Mouse (Mus musculus) embryonic facial prominence, embryonic 14.5 days (tissue): ENCODE measurements around the gene Arhgef3. TPM values are rescaled to one million over a fixed set of nuclear protein-coding genes. Genes with fewer than 3 reads are reported as not detected.

ENCODE experiments used
- ATAC-seq: fragments of 200-750 bp; cut with Nextera tagmentation; 2 replicates; pipeline ENCODE4 v1.8.0; 2017; ENCODE audit warnings: low read depth, moderate number of reproducible peaks, moderate TSS enrichment
- DNase-seq: peaks from one replicate; pipeline ENCODE4 v3.0.0-alpha.2; 2015; ENCODE audit warnings: low spot score
- H3K27ac ChIP-seq: fragments of 300-500 bp; sonication (generic); replicated peaks from 2 replicates; pipeline ENCODE4 v1.5.1; 2014; ENCODE audit warnings: low read depth, mild to moderate bottlenecking, low read length, moderate library complexity
- H3K27me3 ChIP-seq: fragments of 300-500 bp; sonication (generic); replicated peaks from 2 replicates; pipeline ENCODE4 v1.6.1; 2014; ENCODE audit warnings: low read length; ENCODE audit not compliant: control insufficient read depth, insufficient read depth
- H3K36me3 ChIP-seq: fragments of 300-500 bp; sonication (generic); 2 replicates; pipeline ENCODE4 v1.6.1; 2014; ENCODE audit warnings: low read length, mixed read lengths; ENCODE audit not compliant: control insufficient read depth, insufficient read depth
- H3K4me1 ChIP-seq: fragments of 300-500 bp; sonication (generic); 2 replicates; pipeline ENCODE4 v1.6.1; 2014; ENCODE audit warnings: antibody characterized with exemption, low read length; ENCODE audit not compliant: control insufficient read depth, insufficient read depth
- H3K4me2 ChIP-seq: fragments of 300-500 bp; sonication (generic); 2 replicates; pipeline ENCODE4 v1.6.1; 2014; ENCODE audit warnings: low read depth, mild to moderate bottlenecking, low read length, moderate library complexity, mixed read lengths
- H3K4me3 ChIP-seq: fragments of 300-500 bp; sonication (generic); 2 replicates; pipeline ENCODE4 v1.5.1; 2014; ENCODE audit warnings: low read depth, mild to moderate bottlenecking, low read length
- H3K9ac ChIP-seq: fragments of 300-500 bp; sonication (generic); 2 replicates; pipeline ENCODE4 v1.6.1; 2014; ENCODE audit warnings: low read depth, mild to moderate bottlenecking, low read length, moderate library complexity, mixed read lengths
- H3K9me3 ChIP-seq: fragments of 300-500 bp; sonication (generic); 2 replicates; pipeline ENCODE4 v1.6.1; 2016; ENCODE audit warnings: low read length; ENCODE audit not compliant: control insufficient read depth
- WGBS: fragments of 180-500 bp; shearing (Covaris S2); extraction: QIAGEN DNeasy Blood & Tissue Kit; methylation state at CpG from one replicate; pipeline ENCODE4 v1.1.7; 2014; 5-methylcytosine and 5-hydroxymethylcytosine counted together
- polyA plus RNA-seq: library from polyadenylated mRNA; unstranded; fragments of >200 nt; fragmentation: Nextera tagmentation; extraction: Ambion mirVana; gene quantifications from 2 replicates; pipeline ENCODE4 v1.2.1, GENCODE M21; 2014

Arhgef3 gene
- polyA plus RNA-seq, 1 experiment from 2014 or later: 15.3 TPM

DNA sequence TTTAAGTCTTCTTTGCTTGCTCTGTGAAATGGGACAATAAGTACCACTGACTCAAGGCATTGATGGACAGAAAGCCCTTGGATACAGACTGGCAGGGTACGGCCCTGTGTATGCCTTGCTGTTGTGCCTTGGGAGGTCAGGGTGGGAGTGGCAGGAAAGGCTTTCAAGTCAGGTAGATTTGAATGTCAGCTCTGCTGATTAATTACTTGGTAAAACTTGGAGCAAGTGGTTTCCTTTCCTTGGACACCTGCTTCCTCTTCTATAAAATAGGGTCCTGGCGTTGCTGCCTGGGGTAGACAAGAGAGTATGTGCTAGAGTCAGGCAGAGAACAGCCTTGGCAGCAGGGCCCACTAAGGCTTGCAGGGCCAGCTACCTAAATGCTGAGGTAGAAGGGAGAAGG is 233.4 kb downstream of the Arhgef3 start:
- no peak for ATAC-seq

DNA sequence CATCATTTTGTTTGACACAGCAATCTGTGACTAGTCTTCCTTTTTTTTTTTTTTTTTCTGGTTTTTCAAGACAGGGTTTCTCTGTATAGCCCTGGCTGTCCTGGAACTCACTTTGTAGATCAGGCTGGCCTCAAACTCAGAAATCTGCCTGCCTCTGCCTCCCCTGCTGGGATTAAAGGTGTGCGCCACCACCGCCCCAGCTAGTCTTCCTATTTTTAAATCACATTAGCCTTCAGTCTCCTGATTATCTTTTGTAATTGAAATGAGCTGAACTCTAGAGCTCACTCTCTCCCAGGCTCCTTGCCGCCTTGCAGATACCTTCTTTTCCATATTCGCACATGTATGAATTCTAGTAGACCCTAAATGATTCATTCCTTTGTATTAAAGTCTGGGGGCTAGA is 234.0 kb downstream of the Arhgef3 start:
- no peak for DNase-seq
- no peak overlapping the region for H3K9ac ChIP-seq
- H3K9me3 ChIP-seq: no peaks in the 10 kb centered on the region
- no peak for ATAC-seq
- peaks cover 26% of the 10 kb centered on the region for H3K4me1 ChIP-seq
- no peaks in the 10 kb centered on the region for H3K36me3 ChIP-seq
- H3K4me3 ChIP-seq: no peak overlapping the region
- 93% methylated on average over 4 of the region's 4 CpGs for WGBS
- no peaks in the 10 kb centered on the region for H3K27me3 ChIP-seq
- H3K4me2 ChIP-seq: no peak overlapping the region
- no peak overlapping the region for H3K27ac ChIP-seq

More for the DNA sequence above, 233.4 kb downstream of the Arhgef3 start:
- no peak for DNase-seq
- Histone ChIP-seq H3K4me1 (peaks cover 22% of the 10 kb centered on the region), H3K36me3 (no peaks in the 10 kb centered on the region), H3K4me3 (no peak overlapping the region), H3K9me3 (no peaks in the 10 kb centered on the region), H3K9ac (no peak overlapping the region), H3K27ac (no peak overlapping the region), H3K27me3 (no peaks in the 10 kb centered on the region), H3K4me2 (no peak overlapping the region)
- 83% methylated on average over 2 of the region's 2 CpGs for WGBS

DNA sequence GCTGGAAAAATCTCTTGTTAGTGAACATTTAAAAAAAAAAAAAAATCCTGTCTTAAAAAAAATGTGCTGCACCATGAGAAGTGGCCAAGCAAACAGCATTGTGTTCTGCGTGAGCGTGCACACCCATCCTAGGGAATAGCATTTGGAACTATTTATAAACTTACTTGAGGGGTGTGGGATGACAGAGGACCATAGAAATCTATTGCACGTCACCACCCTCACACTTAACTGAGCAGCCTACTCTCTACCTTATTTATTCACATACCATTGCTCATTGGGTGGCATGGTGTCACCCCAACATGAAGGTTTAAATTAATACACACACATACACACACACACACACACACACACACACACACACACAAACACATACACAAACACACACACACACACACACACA is 234.4 kb downstream of the Arhgef3 start:
- Histone ChIP-seq H3K27ac (no peak overlapping the region), H3K9me3 (no peaks in the 10 kb centered on the region), H3K4me1 (peaks cover 26% of the 10 kb centered on the region), H3K36me3 (no peaks in the 10 kb centered on the region), H3K4me3 (no peak overlapping the region), H3K27me3 (no peaks in the 10 kb centered on the region), H3K4me2 (no peak overlapping the region), H3K9ac (no peak overlapping the region)
- WGBS: 75% methylated on average over 3 of the region's 3 CpGs
- DNase-seq (no peak), ATAC-seq (no peak)

- WGBS: 82% methylated on average over 17 of the region's 17 CpGs
- H3K4me1 ChIP-seq: peaks cover 28% of the 10 kb centered on the region
- H3K27ac ChIP-seq: peak overlapping the region; percentile 74
- H3K4me3 ChIP-seq: no peak overlapping the region
- H3K9me3 ChIP-seq: no peaks in the 10 kb centered on the region
- no peaks in the 10 kb centered on the region for H3K27me3 ChIP-seq
- DNase-seq (peak; percentile 31), ATAC-seq (no peak)
- no peak overlapping the region for H3K4me2 ChIP-seq
- H3K9ac ChIP-seq: no peak overlapping the region
- H3K36me3 ChIP-seq: no peaks in the 10 kb centered on the region
These were observed 235.4 kb downstream of the Arhgef3 start for GRCm38 (mm10) chr14:27349828-27350729.

- Histone ChIP-seq H3K36me3 (no peaks in the 10 kb centered on the region), H3K27me3 (no peaks in the 10 kb centered on the region), H3K4me1 (peaks cover 32% of the 10 kb centered on the region), H3K4me3 (no peak overlapping the region), H3K9ac (no peak overlapping the region), H3K27ac (peak overlapping the region; percentile 74), H3K9me3 (no peaks in the 10 kb centered on the region), H3K4me2 (no peak overlapping the region)
- WGBS: 30% methylated on average over 5 of the region's 5 CpGs
- ATAC-seq (no peak), DNase-seq (no peak)
These were observed 236.4 kb downstream of the Arhgef3 start for GRCm38 (mm10) chr14:27351051-27351475.

DNA sequence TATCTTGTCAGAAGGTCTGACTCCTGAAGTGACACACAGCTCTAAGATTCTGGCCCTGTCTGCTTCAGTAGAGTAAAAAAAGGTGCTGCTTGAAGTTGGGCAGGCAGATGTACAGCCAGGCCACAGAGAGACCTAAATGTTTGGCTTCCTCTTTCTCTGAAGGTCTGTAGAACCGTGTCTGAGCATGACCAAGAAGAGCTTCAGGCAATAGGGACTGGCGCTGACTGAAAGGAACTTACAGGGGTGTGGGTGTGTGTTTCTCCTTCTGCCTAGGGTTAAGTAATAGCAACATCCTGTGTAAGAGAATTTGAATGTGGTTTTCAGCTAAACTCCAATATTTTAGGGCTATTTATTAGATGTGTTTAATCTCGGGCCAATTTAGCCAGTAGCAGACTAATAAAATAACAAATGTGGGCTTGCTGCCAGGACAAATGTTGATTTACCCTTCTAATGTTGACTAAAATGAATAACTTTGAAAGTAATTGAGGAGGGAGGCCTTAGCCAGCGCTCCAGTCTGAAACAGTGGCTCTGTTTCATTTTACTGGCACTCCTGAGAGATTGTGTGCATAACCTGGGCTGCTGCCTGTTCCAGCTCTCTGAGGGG is 236.9 kb downstream of the Arhgef3 start:
- DNase-seq: peak; percentile 93

GRCm38 (mm10) chr14:27352470-27352869 is 237.8 kb downstream of the Arhgef3 start:
- Histone ChIP-seq H3K36me3 (no peaks in the 10 kb centered on the region), H3K27ac (peak overlapping the region; percentile 10; the same call in 1 of the 2 replicates), H3K4me1 (peaks cover 32% of the 10 kb centered on the region), H3K4me3 (no peak overlapping the region), H3K9ac (no peak overlapping the region), H3K4me2 (no peak overlapping the region), H3K27me3 (no peaks in the 10 kb centered on the region), H3K9me3 (no peaks in the 10 kb centered on the region)
- DNase-seq (no peak), ATAC-seq (no peak)
- WGBS: 70% methylated on average over 5 of the region's 5 CpGs

More for the DNA sequence above, 236.9 kb downstream of the Arhgef3 start:
- H3K9me3 ChIP-seq: no peaks in the 10 kb centered on the region
- peak; percentile 91 for ATAC-seq
- no peak overlapping the region for H3K4me3 ChIP-seq
- H3K36me3 ChIP-seq: no peaks in the 10 kb centered on the region
- H3K27me3 ChIP-seq: no peaks in the 10 kb centered on the region
- H3K9ac ChIP-seq: no peak overlapping the region
- H3K4me2 ChIP-seq: no peak overlapping the region
- peak overlapping the region; percentile 74 for H3K27ac ChIP-seq
- peaks cover 32% of the 10 kb centered on the region for H3K4me1 ChIP-seq
- 23% methylated on average over 4 of the region's 4 CpGs for WGBS

GRCm38 (mm10) chr14:27355151-27355550 is 240.5 kb downstream of the Arhgef3 start:
- ATAC-seq (no peak), DNase-seq (no peak)
- no peaks in the 10 kb centered on the region for H3K27me3 ChIP-seq
- no peaks in the 10 kb centered on the region for H3K9me3 ChIP-seq
- H3K4me3 ChIP-seq: no peak overlapping the region
- no peak overlapping the region for H3K27ac ChIP-seq
- H3K36me3 ChIP-seq: no peaks in the 10 kb centered on the region
- 79% methylated on average over 6 of the region's 6 CpGs for WGBS
- H3K9ac ChIP-seq: no peak overlapping the region
- no peak overlapping the region for H3K4me2 ChIP-seq
- peaks cover 32% of the 10 kb centered on the region for H3K4me1 ChIP-seq
